8 mouse cellular contexts compared by ENCODE assay signal in genomic region chr1:133610601-133611000, GRCm38 (mm10). TPM values are rescaled to one million over a fixed set of nuclear protein-coding genes. Genes with fewer than 3 reads are reported as not detected.
A peak's percentile ranks its signal among the peaks of the same experiment; 100 is the strongest.
DNase-seq lines count a peak whose midpoint lies in the region; ATAC-seq and TF ChIP-seq lines count a peak whose summit lies in the region.

No protein-coding gene starts in this region.

- H3K4me1 ChIP-seq in heart, embryonic 15.5 days (replicated peaks), result peaks cover 11% of the 10 kb centered on the region
- peaks cover 2% of the 10 kb centered on the region; the same call in 1 of the 2 replicates for H3K4me1 ChIP-seq in testis, adult 2 months (ENCODE audit: control insufficient read depth, insufficient read depth, low read length)
- H3K4me1 ChIP-seq in limb, embryonic 15.5 days, result peaks cover 11% of the 10 kb centered on the region; the same call in 1 of the 2 replicates
- 0 out of 2 replicates have a peak, but pooled peaks cover 4% of the 10 kb centered on the region for H3K4me1 ChIP-seq in stomach, embryonic 16.5 days (ENCODE audit: control insufficient read depth, insufficient read depth, low read length)

- H3K27ac ChIP-seq in heart, embryonic 15.5 days, result no peak overlapping the region
- peak overlapping the region; percentile 50 for H3K27ac ChIP-seq in testis, adult 2 months (ENCODE audit: control insufficient read depth, insufficient read depth, low read depth, low read length)
- no peak overlapping the region for H3K27ac ChIP-seq in limb, embryonic 15.5 days
- no peak overlapping the region for H3K27ac ChIP-seq in stomach, embryonic 16.5 days (ENCODE audit: low read length)

- ATAC-seq in heart, embryonic 15.5 days (replicated peaks; ENCODE audit: insufficient number of reproducible peaks, insufficient read depth, low FRiP score, low read depth), result no peak
- no peak for ATAC-seq in limb, embryonic 15.5 days (ENCODE audit: insufficient number of reproducible peaks, low FRiP score, low TSS enrichment, low read depth)
- ATAC-seq in stomach, embryonic 16.5 days (ENCODE audit: insufficient read depth, low FRiP score), result 0 out of 2 replicates have a peak, but pooled peaks have one; percentile 3

- WGBS in heart, embryonic 15.5 days, result 47% methylated on average over 6 of the region's 6 CpGs
- 52% methylated on average over 6 of the region's 6 CpGs for WGBS in limb, embryonic 15.5 days
- WGBS in stomach, embryonic 16.5 days, result 52% methylated on average over 6 of the region's 6 CpGs

- no peaks in the 10 kb centered on the region for H3K27me3 ChIP-seq in heart, embryonic 15.5 days
- H3K27me3 ChIP-seq in testis, adult 2 months (ENCODE audit: control insufficient read depth, insufficient read depth, low read length), result no peaks in the 10 kb centered on the region
- no peaks in the 10 kb centered on the region for H3K27me3 ChIP-seq in limb, embryonic 15.5 days
- H3K27me3 ChIP-seq in stomach, embryonic 16.5 days (ENCODE audit: control insufficient read depth, insufficient read depth, low read length), result no peaks in the 10 kb centered on the region

- H3K4me2 ChIP-seq in heart, embryonic 15.5 days, result peak overlapping the region; percentile 34
- 0 out of 2 replicates have a peak overlapping the region, but pooled peaks have one; percentile 14 for H3K4me2 ChIP-seq in limb, embryonic 15.5 days
- peak overlapping the region; percentile 33; the same call in 1 of the 2 replicates for H3K4me2 ChIP-seq in stomach, embryonic 16.5 days (ENCODE audit: low read depth, low read length)

- H3K4me3 ChIP-seq in heart, embryonic 15.5 days, result peak overlapping the region; percentile 82; the same call in 1 of the 2 replicates
- peak overlapping the region; percentile 96 for H3K4me3 ChIP-seq in testis, adult 2 months (ENCODE audit: control insufficient read depth, low read depth, low read length)
- peak overlapping the region; percentile 92 for H3K4me3 ChIP-seq in limb, embryonic 15.5 days
- H3K4me3 ChIP-seq in stomach, embryonic 16.5 days (replicated peaks; ENCODE audit: low read length), result peak overlapping the region; percentile 93; the same call in 1 of the 2 replicates

- no peak for DNase-seq in heart, adult 8-10 months (ENCODE audit: low spot score)
- DNase-seq in testis, postnatal 14 days (ENCODE audit: low spot score), result no peak
- no peak for DNase-seq in natural killer cell, adult 2 months (ENCODE audit: low spot score in 2 of 2)
- DNase-seq in lung, postnatal 10 days, result no peak

- H3K36me3 ChIP-seq in heart, embryonic 15.5 days, result peaks cover 40% of the 10 kb centered on the region
- peaks cover 3% of the 10 kb centered on the region for H3K36me3 ChIP-seq in testis, adult 2 months (ENCODE audit: control insufficient read depth, insufficient read depth, low read length)
- H3K36me3 ChIP-seq in limb, embryonic 15.5 days, result peaks cover 41% of the 10 kb centered on the region
- H3K36me3 ChIP-seq in stomach, embryonic 16.5 days (ENCODE audit: control insufficient read depth, insufficient read depth, low read length), result peaks cover 12% of the 10 kb centered on the region

- no peaks in the 10 kb centered on the region for H3K9me3 ChIP-seq in heart, embryonic 15.5 days (replicated peaks)
- no peaks in the 10 kb centered on the region for H3K9me3 ChIP-seq in limb, embryonic 15.5 days
- no peaks in the 10 kb centered on the region for H3K9me3 ChIP-seq in stomach, embryonic 16.5 days (replicated peaks; ENCODE audit: control insufficient read depth, low read length)

- TF ChIP-seq CTCF in testis, adult 2 months (IDR thresholded peaks at IDR 0.05; ENCODE audit: control insufficient read depth, insufficient read depth, insufficient replicate concordance, low read depth, low read length), result no peak

- H3K9ac ChIP-seq in heart, embryonic 15.5 days, result no peak overlapping the region
- no peak overlapping the region for H3K9ac ChIP-seq in limb, embryonic 15.5 days
- peak overlapping the region; percentile 54 for H3K9ac ChIP-seq in stomach, embryonic 16.5 days (ENCODE audit: low read length)

- TF ChIP-seq POLR2A in testis, adult 2 months (IDR thresholded peaks at IDR 0.05; ENCODE audit: control insufficient read depth, low read depth, low read length), result no peak

RNA-seq across cellular contexts. Expression of gene Snrpe, which starts 0.5 kb away (rescaled TPM):
- 352 and 384 TPM in 2 replicates for polyA plus RNA-seq in heart, embryonic 15.5 days (2015; fragmentation: Nextera tagmentation; extraction: Ambion mirVana)
- 10 to 100 TPM; 56.9 to 65.9 (median 62.7) TPM for total RNA-seq in heart, adult 8-10 months (2022)
- polyA plus RNA-seq in testis, adult 2 months (2012; rRNA removed), result 34.5 and 45.3 TPM in 2 replicates
- 409 and 527 TPM in 2 replicates for polyA plus RNA-seq in limb, embryonic 15.5 days (2015; fragmentation: Nextera tagmentation; extraction: Ambion mirVana)
- polyA plus RNA-seq in stomach, embryonic 16.5 days (2015; fragmentation: Nextera tagmentation; extraction: Ambion mirVana), result 439 and 513 TPM in 2 replicates

RNA-seq across cellular contexts. Expression of gene Zbed6, which starts 50.1 kb away (rescaled TPM):
- polyA plus RNA-seq in heart, embryonic 15.5 days (2015; fragmentation: Nextera tagmentation; extraction: Ambion mirVana), result not detected in 2 replicates
- total RNA-seq in heart, adult 8-10 months (2022), result 1 to 10 TPM; 2.0 to 4.7 (median 3.3) TPM
- 1.3 and 2.0 TPM in 2 replicates for polyA plus RNA-seq in testis, adult 2 months (2012; rRNA removed)
- polyA plus RNA-seq in limb, embryonic 15.5 days (2015; fragmentation: Nextera tagmentation; extraction: Ambion mirVana), result not detected in 2 replicates
- not detected in 2 replicates for polyA plus RNA-seq in stomach, embryonic 16.5 days (2015; fragmentation: Nextera tagmentation; extraction: Ambion mirVana)

RNA-seq across cellular contexts. Expression of gene Gm38394, which starts 50.5 kb away (rescaled TPM):
- polyA plus RNA-seq in heart, embryonic 15.5 days (2015; fragmentation: Nextera tagmentation; extraction: Ambion mirVana), result 3.4 and 3.8 TPM in 2 replicates
- 10 to 100 TPM; 11.2 to 15.3 (median 13.6) TPM for total RNA-seq in heart, adult 8-10 months (2022)
- polyA plus RNA-seq in testis, adult 2 months (2012; rRNA removed), result 1.2 and 1.3 TPM in 2 replicates
- polyA plus RNA-seq in limb, embryonic 15.5 days (2015; fragmentation: Nextera tagmentation; extraction: Ambion mirVana), result 5.7 and 6.6 TPM in 2 replicates
- 5.3 and 6.2 TPM in 2 replicates for polyA plus RNA-seq in stomach, embryonic 16.5 days (2015; fragmentation: Nextera tagmentation; extraction: Ambion mirVana)
